Mouse (Mus musculus) left cerebral cortex, postnatal 14 days (tissue): ENCODE data around the gene Adm. TPM values are rescaled to one million over a fixed set of nuclear protein-coding genes. Genes with fewer than 3 reads are reported as not detected.
"Not testable (repeated sequence)": the region's sequence is repeated elsewhere in the genome, so short reads cannot be mapped to it uniquely, and the experiment has no call there.

Experiments used
- DNase-seq, 2 experiments: peaks; one replicate each; pipeline ENCODE4 v3.0.0; 2021 to 2022; ENCODE audit warnings: low spot score in 2 of 2, mixed read lengths in 1 of 2
- intact Hi-C: fragments of 180-260 bp; cut with DNase I; formaldehyde crosslinking; loops from one replicate; pipeline ENCODE4 v1.15.1; 2025
- long read RNA-seq, 2 experiments: library from polyadenylated mRNA; stranded (forward); transcript quantifications; one replicate each; pipeline ENCODE4 v2.0.0; 2021
- total RNA-seq, 2 experiments: library from RNA; stranded (reverse); gene quantifications; 2 replicates each; pipeline ENCODE4 v1.2.3; 2021

The Adm gene
- total RNA-seq = 1 to 10 TPM; 2.1 to 3.9 TPM
- long read RNA-seq, experiment 1, transcript Adm-201 (4 exons, 1,390 nt) = major isoform, 6 of 7 reads
- long read RNA-seq, experiment 1, partial matches to known transcripts = 1 of 7 reads
- long read RNA-seq, experiment 1, other reads (novel, unspliced or antisense) = 0 of 7 reads
- long read RNA-seq, experiment 2, partial matches to known transcripts = 0 of 4 reads
- long read RNA-seq, experiment 2, other reads (novel, unspliced or antisense) = 0 of 4 reads

DNA sequence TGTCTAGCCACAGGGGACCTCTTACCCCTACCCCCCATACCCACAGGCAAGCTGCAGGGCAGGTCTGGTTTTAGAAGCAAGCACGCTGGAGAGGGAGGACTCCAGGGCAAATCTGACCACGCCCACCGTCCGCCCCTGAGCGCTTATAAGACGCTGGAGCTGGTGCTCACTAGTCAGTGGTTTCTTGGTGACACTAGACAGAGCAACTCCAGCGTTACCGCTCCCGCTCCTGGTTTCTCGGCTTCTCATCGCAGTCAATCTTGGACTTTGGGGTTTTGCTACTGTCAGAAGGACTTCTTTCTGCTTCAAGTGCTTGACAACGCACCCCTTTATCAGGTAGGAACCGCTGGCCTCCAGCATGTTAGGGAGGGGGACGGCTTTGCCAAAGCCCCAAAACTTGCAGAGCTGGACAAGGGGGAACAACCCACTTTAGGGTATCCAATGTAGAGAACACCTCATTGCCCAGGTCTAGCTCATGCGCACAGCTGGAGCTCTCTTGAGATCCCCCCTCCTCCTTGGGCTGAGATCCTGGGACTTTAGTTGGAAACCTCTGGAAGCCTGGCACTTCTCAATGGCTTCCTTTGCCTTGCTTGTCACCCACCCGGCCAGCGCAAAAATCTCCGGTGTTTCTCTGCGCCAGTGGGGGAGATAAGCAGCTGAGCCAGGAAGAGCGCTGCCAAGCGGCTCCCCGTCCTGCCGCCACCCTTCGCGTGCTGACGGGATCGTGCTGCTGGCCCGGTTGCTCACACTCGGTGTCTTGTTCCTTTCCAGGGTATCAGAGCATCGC, at the start of gene Adm:
TSS of gene Adm (plus strand) at position 176 of the 787 bp plus-strand sequence.
- peak; percentile 51 to 62 for DNase-seq

DNA sequence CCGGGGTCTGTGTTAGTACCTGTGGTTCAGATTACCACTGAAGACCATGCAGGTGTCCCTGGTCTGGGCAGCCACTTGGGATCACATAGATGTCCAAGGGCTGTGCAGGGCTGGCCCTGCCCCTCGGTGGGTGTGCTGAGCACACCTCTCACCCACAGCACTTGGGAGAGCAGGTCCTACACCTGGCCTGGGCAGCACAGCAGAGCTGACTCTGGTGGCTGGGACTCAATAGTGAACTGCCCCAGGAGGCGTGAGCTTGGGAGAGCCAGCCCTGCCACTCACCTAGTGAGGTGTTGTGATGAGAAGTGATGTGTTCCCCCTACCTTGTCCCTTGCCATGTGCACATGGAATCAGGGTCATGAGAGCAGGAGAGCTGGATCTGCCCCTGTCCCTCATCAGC, 43.8 kb upstream of the Adm start:
- no peak for DNase-seq
- intact Hi-C loops = no loop called here

More for the DNA sequence above, at the start of gene Adm:
- intact Hi-C loops = loop anchor here (5.0 kb wide), 1 partner anchor 190 kb away; no protein-coding TSS in a partner anchor

DNA sequence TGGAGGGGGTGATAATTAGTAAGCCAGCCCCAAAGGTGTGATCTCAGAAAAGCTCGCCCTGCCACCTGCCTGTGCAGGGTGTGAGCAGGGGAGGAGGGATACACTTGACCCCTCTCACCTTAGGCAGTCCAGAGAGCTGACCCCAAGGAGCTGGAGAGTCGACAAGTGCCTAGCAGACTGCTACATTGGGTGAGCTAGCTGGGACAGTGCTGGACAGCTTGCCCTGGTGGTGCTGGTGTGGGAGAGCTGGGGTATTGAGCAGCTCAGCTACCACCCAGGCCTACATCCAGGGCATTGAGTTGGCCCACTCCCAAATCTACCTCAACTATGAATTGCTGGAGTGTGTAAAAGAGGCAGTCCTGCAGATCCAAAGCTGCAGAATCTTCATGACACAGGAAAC, 43.3 kb upstream of the Adm start:
- DNase-seq = no peak

DNA sequence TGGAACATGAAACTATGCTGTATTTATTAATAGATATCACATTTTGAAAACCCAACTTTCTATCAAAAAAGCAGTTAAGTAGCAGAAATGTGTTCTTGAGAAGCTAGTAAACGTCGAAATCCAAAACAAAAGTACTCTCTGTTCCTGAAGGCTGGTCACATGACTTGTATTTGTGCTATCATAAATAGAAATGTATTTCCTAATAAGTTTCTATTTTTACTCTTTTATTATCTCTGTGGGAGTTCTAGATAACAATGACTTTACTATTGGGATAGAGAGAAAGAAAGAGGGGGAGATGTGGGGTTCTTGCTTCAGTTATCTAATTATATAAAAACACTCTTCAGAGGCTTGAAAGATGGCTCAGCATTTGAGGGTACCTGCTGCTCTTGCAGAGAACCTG, 42.2 kb upstream of the Adm start:
- intact Hi-C loops = no loop called here

More for the DNA sequence above, 43.3 kb upstream of the Adm start:
- intact Hi-C loops = no loop called here

DNA sequence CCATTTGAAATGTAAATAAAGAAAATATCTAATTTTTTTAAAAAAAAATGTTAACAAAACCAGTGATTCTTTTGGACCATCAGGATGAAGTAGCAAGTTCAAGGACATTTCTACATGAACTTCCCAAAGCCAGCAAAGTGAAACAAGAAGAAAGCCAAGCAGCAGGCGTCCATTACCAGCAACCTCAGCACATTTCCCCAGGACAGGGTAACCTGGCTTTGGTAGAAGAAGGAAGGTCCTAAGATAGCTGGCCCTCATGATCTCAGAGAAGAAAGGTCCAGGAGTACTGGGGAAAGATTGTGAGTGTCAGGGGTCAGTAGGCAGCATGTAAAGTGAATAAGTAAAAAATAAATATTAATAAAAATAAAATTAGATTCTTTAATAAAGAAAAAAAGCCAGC, 39.7 kb upstream of the Adm start:
- no peak for DNase-seq
- intact Hi-C loops = no loop called here

More for the DNA sequence above, 42.2 kb upstream of the Adm start:
- no peak for DNase-seq

DNA sequence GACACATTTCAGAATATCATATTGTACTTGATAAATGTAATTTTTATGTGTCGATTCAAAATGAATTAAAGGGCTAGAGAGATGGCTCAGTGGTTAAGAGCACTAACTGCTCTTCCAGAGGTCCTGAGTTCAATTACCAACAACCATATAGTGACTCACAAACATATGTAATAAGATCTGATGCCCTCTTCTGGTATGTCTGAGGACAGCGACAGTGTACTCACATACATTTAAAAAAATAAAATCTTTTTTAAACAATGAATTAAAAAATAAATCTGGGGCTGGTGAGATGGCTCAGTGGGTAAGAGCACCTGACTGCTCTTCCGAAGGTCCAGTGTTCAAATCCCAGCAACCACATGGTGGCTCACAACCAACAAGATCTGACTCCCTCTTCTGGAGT, 33.5 kb upstream of the Adm start:
- DNase-seq, intact Hi-C loops: not testable (repeated sequence)

DNA sequence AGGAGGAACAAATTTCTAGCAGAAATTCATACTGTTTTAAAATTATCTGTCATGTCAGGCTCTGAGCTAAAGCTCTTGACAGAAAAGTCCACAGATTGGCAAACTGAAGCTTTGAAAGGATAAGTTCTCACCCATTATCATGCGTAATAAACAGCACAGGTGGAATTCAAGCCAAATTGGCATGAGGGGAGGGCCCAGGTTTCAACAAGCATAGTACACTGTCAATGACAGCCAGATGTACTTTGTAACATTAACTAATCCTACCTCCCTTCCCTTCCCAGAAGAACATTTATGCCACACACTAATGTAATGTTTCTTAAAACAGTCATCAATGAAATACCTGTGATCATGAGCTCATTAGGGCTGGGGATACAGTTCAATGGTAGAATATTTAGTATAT, 30.3 kb upstream of the Adm start:
- intact Hi-C loops = no loop called here
- no peak for DNase-seq

DNA sequence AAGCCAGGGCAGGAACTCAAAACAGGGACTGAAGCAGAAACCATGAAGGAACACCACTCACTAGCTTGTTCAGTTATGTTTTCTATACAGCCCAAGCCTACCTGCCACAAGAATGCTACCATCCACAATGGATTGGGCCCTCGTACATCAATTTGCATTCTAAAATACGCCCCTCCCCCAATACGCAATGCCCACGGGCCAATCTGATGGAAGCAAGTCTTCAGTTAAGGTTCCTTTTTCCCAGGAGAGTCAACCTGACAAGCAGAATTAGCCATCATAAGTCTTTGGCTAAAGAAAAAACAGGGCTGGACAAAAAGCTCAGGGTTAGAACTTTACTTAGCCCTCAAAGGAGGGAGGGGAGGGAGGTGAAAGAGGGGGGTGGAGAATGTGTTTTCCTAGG, 22.0 kb upstream of the Adm start:
- intact Hi-C loops = no loop called here
- DNase-seq = no peak

DNA sequence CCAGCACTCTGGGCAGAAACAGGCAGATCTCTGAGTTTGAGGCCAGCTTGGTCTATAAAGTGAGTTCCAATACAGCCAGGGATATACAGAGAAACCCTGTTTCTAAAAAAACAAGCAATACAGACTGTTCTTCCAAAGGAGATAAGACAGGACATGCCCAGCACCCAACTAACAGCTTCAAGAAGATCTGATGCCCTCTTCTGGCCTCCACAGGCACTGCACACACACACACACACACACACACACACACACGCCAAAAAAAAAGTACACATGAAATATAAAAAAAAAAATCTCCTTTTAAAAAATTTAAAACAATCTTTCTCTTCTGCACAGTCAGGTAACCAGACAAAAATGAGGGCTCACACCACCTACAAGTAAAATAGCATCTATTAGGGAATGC, 20.6 kb upstream of the Adm start:
- DNase-seq = no peak
- intact Hi-C loops = no loop called here

DNA sequence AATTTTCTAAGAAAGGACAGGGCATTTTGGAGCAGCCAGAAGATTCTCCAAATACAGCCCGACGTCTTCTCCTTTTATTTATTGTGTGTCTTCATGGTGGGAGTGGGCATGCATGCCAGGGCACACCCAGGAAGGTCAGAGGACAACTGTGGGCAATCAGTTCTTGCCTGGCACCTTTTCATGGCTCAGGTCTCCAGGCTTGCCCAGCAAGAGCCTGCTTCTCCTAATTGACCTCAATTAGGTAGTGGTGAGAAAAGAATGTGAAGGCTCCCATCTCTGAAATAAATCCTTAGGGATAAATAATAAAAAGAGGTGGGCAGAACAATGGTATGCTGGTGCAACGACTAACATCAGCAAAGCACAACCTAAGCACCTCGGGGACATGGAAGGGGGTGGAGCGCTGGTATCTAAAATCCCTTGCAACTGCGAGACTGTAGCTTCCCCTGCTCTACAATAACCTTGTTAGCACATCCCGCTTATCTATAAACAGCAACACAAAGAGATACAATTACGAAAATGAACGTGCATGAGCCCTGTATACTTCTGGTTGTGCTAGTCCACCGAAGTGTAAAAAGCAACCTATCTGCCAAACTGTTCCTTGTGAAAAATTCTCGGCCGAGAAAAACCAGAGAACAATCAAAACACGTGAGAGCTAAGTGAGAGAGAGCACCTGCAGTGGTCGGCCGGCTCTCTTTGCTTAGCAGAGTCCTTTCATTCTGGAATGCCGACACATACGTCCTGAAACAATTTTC, 13.9 kb upstream of the Adm start:
- intact Hi-C loops = loop anchor here (5.0 kb wide), 1 partner anchor 56 kb away; no protein-coding TSS in a partner anchor
- DNase-seq = no peak

DNA sequence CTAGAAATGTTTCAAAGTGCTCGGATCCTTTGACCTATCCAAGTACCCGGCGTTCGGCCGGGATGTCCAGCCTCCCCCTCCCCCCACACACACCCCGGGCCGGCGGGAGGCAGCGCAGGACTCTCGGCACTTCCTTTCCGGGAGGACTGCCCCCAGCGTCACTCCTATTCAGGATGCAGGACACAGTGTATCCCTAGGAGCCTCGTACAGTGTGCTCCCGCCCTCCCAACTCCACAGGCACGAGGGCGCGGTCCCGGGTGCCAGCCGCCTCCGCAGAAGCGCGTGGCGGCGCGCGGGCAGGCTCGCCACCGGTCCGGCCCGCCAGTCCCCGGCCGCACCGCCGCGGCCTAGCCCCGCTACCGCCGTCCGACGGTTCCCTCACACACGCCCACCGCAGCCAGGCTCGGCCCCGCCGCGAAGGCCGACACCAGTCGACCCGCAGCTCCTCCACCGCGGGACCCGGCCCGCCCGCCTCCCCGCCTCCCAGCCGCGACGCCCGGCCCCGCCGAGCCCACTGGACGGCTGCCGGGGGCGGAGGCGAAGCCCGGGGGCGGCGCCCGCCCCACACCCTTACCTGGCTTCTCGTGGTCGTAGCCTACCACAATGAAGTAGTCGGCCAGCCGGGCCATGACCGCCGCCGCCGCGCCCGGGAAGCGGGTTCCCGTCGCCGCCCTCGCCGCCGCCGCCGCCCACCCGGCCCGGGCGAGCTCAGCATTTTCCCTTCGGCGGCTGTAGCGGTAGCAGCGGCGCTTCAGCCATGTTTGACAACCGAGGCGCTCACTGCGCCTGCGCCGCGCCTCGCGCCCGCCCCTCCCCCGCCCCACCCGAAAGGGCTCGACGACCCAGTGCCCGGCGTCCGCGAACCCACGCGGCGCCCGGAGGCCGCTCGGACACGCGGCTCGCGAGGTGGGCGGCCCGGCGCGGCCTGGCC, 13.1 kb upstream of the Adm start, which contains the start of gene Sbf2:
TSS of gene Sbf2 (minus strand) at position 790 of the 931 bp plus-strand sequence.
- peak; percentile 63 to 79 for DNase-seq
- intact Hi-C loops = loop anchor here (5.0 kb wide), 1 partner anchor 57 kb away; no protein-coding TSS in a partner anchor

DNA sequence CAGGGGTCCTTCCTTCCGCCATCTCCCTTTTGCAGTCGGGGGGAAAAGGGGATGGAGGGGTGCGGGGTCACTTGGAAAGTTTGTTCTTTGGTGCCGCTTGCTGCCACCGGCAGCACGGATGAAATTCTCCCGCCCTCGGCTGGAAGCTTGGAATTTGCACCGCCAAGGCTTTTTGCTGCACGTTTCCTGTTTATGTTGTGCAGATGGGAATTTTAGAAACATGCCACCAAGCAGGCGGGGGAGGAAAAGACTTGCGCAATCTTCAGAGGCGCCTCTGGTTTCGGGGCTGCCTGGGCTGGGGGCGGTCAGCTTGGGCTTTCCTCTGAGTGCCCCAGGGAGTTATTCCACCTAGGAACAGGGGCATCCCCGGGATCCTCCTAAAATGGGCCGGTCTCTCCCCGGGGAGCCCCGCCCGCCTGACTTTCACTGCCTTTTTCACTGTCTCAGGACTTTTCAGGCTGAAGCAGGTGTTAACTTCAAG, 12.3 kb upstream of the Adm start:
- peak; percentile 53 to 67 for DNase-seq
- intact Hi-C loops = no loop called here

DNA sequence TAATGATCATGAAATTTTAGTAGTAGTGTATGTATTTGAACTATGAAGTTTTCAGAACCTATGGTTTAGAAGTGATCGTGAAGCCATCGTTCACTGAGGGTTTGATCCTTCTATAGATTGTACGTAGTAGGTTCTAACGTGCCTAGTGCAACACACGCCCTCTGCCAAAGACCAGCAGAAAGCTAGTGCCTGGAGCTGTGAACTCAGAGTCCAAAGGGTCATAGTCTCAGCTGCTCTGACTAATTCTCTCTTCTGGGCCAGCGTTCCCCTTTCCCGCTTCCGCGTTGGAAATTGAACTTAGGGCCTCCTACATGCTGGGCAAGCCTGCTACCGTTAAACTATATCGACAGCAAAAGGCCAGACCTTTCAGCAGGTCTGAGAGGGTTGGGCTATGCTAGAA, 11.7 kb upstream of the Adm start:
- intact Hi-C loops = no loop called here

DNA sequence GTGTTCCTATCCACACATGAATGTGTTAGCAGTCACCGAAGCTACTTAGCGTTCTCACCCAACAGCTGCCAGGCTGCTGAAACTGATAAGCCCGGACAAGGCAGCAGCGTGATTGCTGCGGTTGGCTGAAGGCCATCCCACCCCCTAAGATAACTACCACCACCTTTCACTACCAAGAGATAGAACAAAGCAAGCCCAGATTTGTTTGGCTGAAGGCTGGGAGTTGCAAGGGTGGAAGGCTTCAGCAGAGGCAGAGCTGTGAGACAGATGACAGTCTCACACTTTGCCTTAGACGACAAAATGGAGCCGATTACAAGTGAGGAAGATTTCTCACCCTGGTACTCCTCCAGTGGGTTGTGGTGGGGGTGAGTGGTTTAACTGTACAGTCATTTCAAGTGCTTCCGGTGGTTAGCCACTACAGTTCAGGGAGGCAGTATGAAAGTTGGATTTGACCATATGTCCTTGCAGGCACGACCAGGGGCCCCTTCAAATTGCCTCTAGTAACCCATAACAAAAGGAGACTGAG, 8.3 kb upstream of the Adm start:
- intact Hi-C loops = no loop called here

More for the DNA sequence above, 11.7 kb upstream of the Adm start:
- DNase-seq = no peak

DNA sequence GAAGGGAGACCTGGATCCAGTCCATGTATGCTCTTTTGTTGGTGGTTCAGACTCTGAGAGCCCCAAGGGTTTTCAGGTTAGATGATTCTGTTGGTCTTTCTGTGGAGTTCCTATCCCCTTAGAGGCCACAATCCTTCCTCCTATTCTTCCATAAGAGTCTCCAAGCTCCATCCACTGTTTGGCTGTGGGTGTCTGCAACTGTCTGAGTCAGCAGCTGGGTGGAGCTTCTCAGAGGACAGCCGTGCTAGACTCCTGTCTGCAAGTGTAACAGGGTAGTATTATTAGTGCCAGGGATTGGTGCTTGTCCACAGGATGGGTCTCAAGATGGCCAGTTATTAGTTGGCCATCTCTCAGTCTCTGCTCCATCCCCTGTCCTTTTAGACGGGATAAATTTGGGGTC, 3.4 kb upstream of the Adm start:
- no peak for DNase-seq
- intact Hi-C loops = no loop called here

More for the DNA sequence above, 8.3 kb upstream of the Adm start:
- DNase-seq = no peak

DNA sequence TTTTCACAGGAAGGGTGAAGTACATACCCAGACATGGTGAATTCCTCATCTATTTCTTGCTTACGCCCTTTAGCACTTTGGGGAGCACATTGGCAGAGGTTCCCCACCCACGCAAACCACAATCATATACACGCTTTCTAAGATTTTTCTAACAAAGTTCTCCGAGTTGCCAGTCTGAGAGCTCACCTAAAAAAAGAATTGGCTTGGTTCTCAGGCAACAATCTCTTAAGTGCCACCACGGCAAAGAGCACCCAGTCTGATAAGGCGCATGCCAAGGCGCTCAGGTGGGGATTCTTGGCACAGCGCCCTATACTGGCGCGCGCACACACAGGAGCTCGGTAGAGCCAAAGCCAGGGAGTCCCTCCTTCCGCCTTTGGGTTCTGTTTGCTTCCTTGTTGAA, 2.5 kb upstream of the Adm start:
- intact Hi-C loops = loop anchor here (5.0 kb wide), 1 partner anchor 188 kb away; no protein-coding TSS in a partner anchor
- no peak for DNase-seq

DNA sequence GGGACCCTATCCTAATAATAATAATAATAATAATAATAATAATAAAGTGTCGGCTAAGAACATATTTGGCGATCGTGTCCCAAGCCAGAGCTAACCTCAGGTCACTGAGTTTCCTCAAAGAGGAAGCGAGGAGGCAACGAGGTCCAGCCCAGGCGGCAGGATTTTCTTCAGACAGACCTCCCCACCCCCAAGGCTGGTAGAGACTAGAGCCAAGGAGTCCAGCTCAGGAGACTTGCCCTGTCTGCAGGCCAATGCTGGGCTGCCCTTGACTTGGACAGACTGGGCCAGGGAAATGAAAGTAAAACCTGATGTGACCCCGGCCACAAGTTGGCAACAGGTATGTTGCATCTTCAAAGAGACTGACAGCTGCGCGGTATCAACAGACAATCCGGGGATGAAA, 2.0 kb upstream of the Adm start:
- DNase-seq = no peak
- intact Hi-C loops = loop anchor here (5.0 kb wide), 1 partner anchor 188 kb away; no protein-coding TSS in a partner anchor
